Mouse (Mus musculus) kidney, adult 2 months (tissue): Measurements from ENCODE around the gene Il12rb1.

Experiments used
- CTCF ChIP-seq: fragments of 200-500 bp; conservative IDR thresholded peaks from 2 replicates; pipeline ENCODE4 v1.5.1; 2011; ENCODE audit warnings: low read depth, mild to moderate bottlenecking, control low read depth, low read length, moderate library complexity, mixed read lengths; ENCODE audit not compliant: insufficient read depth, insufficient read length
- POLR2A ChIP-seq: fragments of 200-500 bp; IDR thresholded peaks from one replicate; pipeline ENCODE4 v1.6.1; 2011; ENCODE audit warnings: low read depth, low read length, control low read depth

GRCm38 (mm10) chr8:70771217-70771616, 37.0 kb upstream of the Il12rb1 start:
- TF ChIP-seq CTCF (no peak), POLR2A (no peak)
